Mouse (Mus musculus) E14TG2a.4 (cell line): ENCODE measurements at regions not wholly inside any gene's neighbourhood (a gene's known extent, or its start where the extent isn't known, plus 50 kb on each side); places are given as distances from the start of the nearest gene placed in this dataset.

Source experiments
- CTCF ChIP-seq: conservative IDR thresholded peaks from 2 replicates; pipeline ENCODE4 v1.5.1; 2014; ENCODE audit warnings: low read length
- NANOG ChIP-seq: IDR thresholded peaks from 2 replicates; pipeline ENCODE4 v1.6.1; 2014; ENCODE audit warnings: borderline replicate concordance, low read length, mixed read lengths
- POU5F1 ChIP-seq: IDR thresholded peaks from 2 replicates; pipeline ENCODE4 v1.6.1; 2014; ENCODE audit warnings: low read length, borderline replicate concordance

GRCm38 (mm10) chr10:19078047-19078446 lies 62.6 kb upstream of the Tnfaip3 start:
- TF ChIP-seq CTCF = no peak
- no peak for TF ChIP-seq NANOG
- no peak for TF ChIP-seq POU5F1
